Mouse (Mus musculus) limb, embryonic 14.5 days (tissue): ENCODE measurements at regions not wholly inside any gene's neighbourhood (a gene's known extent, or its start where the extent isn't known, plus 50 kb on each side); places are given as distances from the start of the nearest gene placed in this dataset.

Experiments
- ATAC-seq: fragments of 200-750 bp; cut with Nextera tagmentation; 2 replicates; pipeline ENCODE4 v1.8.0; 2017; ENCODE audit warnings: low read depth, moderate number of reproducible peaks, moderate TSS enrichment; ENCODE audit not compliant: low FRiP score
- DNase-seq: peaks from one replicate; pipeline ENCODE4 v3.0.0-alpha.2; 2015; ENCODE audit warnings: low spot score
- H3K27ac ChIP-seq: fragments of 300-500 bp; sonication (generic); replicated peaks from 2 replicates; pipeline ENCODE4 v1.5.1; 2014; ENCODE audit warnings: low read depth, mild to moderate bottlenecking, low read length, moderate library complexity, mixed read lengths
- H3K27me3 ChIP-seq: fragments of 300-500 bp; sonication (generic); 2 replicates; pipeline ENCODE4 v1.6.1; 2014; ENCODE audit warnings: low read length, mixed read lengths; ENCODE audit not compliant: control insufficient read depth, insufficient read depth
- H3K36me3 ChIP-seq: fragments of 300-500 bp; sonication (generic); 2 replicates; pipeline ENCODE4 v1.6.1; 2014; ENCODE audit warnings: mild to moderate bottlenecking, low read length, moderate library complexity, mixed read lengths; ENCODE audit not compliant: control insufficient read depth, insufficient read depth
- H3K4me1 ChIP-seq: fragments of 300-500 bp; sonication (generic); 2 replicates; pipeline ENCODE4 v1.6.1; 2014; ENCODE audit warnings: antibody characterized with exemption, low read length, mixed read lengths; ENCODE audit not compliant: control insufficient read depth, insufficient read depth
- H3K4me2 ChIP-seq: fragments of 300-500 bp; sonication (generic); replicated peaks from 2 replicates; pipeline ENCODE4 v1.6.1; 2014; ENCODE audit warnings: low read depth, mild to moderate bottlenecking, low read length, moderate library complexity; ENCODE audit not compliant: severe bottlenecking
- H3K4me3 ChIP-seq: fragments of 300-500 bp; sonication (generic); replicated peaks from 2 replicates; pipeline ENCODE4 v1.5.1; 2014; ENCODE audit warnings: low read length
- H3K9ac ChIP-seq: fragments of 300-500 bp; sonication (generic); 2 replicates; pipeline ENCODE4 v1.6.1; 2014; ENCODE audit warnings: mild to moderate bottlenecking, low read depth, low read length, moderate library complexity; ENCODE audit not compliant: severe bottlenecking
- H3K9me3 ChIP-seq: fragments of 300-500 bp; sonication (generic); 2 replicates; pipeline ENCODE4 v1.6.1; 2016; ENCODE audit warnings: low read length; ENCODE audit not compliant: control insufficient read depth
- POLR2A ChIP-seq: fragments of 200-500 bp; IDR thresholded peaks from 2 replicates; pipeline ENCODE4 v1.8.0; 2012; ENCODE audit warnings: inconsistent platforms, mild to moderate bottlenecking, moderate library complexity, borderline replicate concordance; ENCODE audit not compliant: insufficient read depth, insufficient read length; ENCODE audit errors: extremely low read depth
- WGBS: fragments of 180-500 bp; shearing (Covaris S2); extraction: QIAGEN DNeasy Blood & Tissue Kit; methylation state at CpG from one replicate; pipeline ENCODE4 v1.1.7; 2014; 5-methylcytosine and 5-hydroxymethylcytosine counted together

DNA sequence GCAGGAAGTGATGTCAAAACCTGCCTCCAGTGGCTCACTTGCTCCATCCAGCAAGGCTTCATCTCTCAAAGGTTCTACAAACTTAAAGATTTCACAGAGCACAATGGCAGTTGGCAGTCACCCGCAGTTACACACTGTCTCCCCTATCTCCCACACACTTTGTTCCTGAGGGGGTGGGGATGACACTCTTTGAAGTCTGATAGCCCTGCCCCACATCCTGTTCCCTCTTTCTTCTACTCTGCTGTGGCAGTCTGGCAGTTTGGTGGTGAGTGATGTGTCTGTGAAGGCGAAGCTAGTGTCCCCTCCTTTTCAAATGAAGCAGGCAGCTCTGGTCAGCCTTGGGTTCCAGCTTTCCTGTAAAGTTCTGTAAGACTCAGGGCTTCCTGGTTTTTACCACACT is 102.6 kb upstream of the Eci2 start:
- ATAC-seq (no peak), DNase-seq (no peak)
- H3K36me3 ChIP-seq, result no peaks in the 10 kb centered on the region
- H3K4me2 ChIP-seq, result no peak overlapping the region
- no peak for TF ChIP-seq POLR2A
- no peak overlapping the region for H3K9ac ChIP-seq
- H3K27ac ChIP-seq, result no peak overlapping the region
- H3K4me1 ChIP-seq, result no peaks in the 10 kb centered on the region
- WGBS, result 45% methylated on average over 2 of the region's 2 CpGs
- no peaks in the 10 kb centered on the region for H3K27me3 ChIP-seq
- no peak overlapping the region for H3K4me3 ChIP-seq
- H3K9me3 ChIP-seq, result no peaks in the 10 kb centered on the region

DNA sequence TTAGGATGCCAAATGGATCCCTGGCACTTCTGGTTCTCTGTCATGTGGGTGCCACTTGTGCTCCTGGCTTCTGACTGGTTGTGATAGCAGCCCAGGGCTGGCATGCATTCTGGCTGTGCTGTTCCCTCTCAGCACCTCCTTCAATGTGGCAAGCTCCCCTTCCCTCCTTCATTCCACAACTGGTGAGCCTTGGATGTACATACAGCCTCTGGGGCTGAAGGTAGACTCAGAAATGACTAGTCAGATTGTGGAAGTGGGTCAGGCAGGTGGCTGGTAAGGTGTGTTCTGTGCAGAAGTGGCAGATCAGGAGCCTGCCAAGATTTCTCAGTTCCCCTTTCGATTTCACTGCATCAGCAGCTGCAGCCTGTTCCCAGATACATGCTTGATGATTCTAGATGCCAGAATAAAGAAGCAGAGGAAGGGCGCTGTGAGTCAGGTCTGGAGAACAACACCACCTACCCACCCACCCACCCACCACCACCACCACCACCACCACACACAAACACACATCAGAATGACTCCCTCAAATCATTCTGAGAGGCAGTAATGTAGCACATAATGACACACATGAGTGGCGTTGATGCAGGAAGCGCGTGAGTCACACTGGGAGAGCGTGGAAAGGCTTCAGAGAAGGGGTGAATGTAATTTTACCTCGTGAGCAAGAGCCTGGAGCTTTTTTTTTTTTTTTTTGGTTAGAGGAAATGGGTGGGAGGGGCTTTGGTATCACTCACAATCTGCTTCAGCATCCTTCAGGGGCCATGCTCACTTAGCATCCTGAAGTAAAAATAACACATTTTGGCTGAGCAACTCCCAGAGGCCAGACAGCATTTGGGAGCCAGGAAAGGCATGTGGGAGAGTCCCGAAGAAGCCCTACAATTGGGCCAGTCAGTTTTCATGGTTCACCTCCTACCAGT is 104.6 kb upstream of the Eci2 start:
- H3K9me3 ChIP-seq, result no peaks in the 10 kb centered on the region
- no peaks in the 10 kb centered on the region for H3K27me3 ChIP-seq
- no peaks in the 10 kb centered on the region for H3K36me3 ChIP-seq
- no peaks in the 10 kb centered on the region for H3K4me1 ChIP-seq
- no peak overlapping the region for H3K9ac ChIP-seq
- no peak for TF ChIP-seq POLR2A
- 73% methylated on average over 8 of the region's 8 CpGs for WGBS
- DNase-seq (no peak), ATAC-seq (no peak)
- no peak overlapping the region for H3K27ac ChIP-seq
- no peak overlapping the region for H3K4me3 ChIP-seq
- no peak overlapping the region for H3K4me2 ChIP-seq

DNA sequence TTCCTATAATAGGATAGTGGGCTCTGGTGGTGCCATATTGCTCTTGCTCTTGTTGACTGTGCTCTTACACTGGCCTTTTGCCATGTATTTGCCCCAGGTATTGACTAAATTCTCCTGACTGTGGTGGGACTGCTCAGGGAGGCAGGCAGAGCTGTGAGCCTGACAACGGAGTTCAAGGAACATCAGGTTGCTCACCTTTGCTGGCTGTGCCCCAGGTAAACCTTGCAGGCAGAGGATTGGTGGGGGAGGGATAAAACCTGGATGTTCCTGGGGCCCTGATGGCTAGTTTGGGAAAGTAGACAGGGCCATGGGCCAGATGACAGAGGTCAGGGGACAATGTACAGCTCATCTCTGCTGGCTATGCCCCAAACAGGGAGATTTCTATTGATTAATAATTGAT is 124.7 kb upstream of the Eci2 start:
- no peaks in the 10 kb centered on the region for H3K9me3 ChIP-seq

DNA sequence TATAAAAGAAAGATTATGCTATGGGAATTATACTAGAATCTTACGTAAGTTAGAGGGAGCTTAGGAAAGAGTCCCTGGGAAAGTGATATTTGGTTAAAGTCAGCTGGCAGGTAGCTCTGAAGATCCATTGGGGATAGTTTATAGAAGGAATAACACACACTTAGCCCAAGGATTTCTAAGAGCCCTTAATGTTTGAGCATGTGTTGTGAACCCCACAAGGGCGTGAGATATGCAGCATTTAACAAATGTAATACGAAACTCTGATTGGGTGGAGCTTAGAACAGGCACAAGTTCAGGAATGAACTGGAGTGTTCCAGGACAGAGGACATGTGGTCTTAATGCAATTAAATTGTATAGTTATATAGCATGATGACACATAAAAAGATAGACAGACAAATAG is 132.6 kb upstream of the Eci2 start:
- Histone ChIP-seq H3K36me3 (no peaks in the 10 kb centered on the region), H3K9me3 (no peaks in the 10 kb centered on the region), H3K27me3 (no peaks in the 10 kb centered on the region), H3K9ac (no peak overlapping the region), H3K27ac (no peak overlapping the region), H3K4me3 (no peak overlapping the region), H3K4me2 (no peak overlapping the region), H3K4me1 (no peaks in the 10 kb centered on the region)
- 53% methylated on average over 3 of the region's 3 CpGs for WGBS
- ATAC-seq, result no peak; the same call in 1 of the 2 replicates
- no peak for DNase-seq
- no peak for TF ChIP-seq POLR2A

More for the DNA sequence above, 124.7 kb upstream of the Eci2 start:
- Histone ChIP-seq H3K4me3 (no peak overlapping the region), H3K36me3 (no peaks in the 10 kb centered on the region), H3K27ac (no peak overlapping the region), H3K4me2 (no peak overlapping the region), H3K27me3 (no peaks in the 10 kb centered on the region), H3K4me1 (no peaks in the 10 kb centered on the region), H3K9ac (no peak overlapping the region)
- no peak for TF ChIP-seq POLR2A
- ATAC-seq (no peak), DNase-seq (no peak)
- WGBS, result 83% methylated on average over 1 of the region's 1 CpGs

DNA sequence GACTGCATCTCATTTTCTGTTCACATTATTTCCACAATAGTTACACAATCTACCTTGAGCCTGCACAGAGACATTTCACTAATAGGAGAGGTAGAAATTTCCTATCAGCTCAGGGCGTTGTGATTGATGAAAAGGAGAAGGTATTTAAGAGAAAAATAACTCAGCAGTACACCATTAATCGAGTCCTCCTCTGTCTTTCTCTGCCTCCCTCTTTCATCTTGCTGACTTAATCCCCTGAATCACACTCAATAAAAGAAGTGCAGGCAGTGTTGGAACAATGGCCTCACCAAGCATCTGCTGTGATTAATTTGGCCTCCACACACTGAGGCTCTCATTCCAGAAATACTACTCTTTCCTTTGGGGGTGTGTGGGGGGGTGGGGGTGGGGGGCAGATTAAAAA is 133.9 kb upstream of the Eci2 start:
- Histone ChIP-seq H3K36me3 (no peaks in the 10 kb centered on the region), H3K4me1 (peaks cover 6% of the 10 kb centered on the region; the same call in 1 of the 2 replicates), H3K9me3 (no peaks in the 10 kb centered on the region), H3K27ac (no peak overlapping the region), H3K4me2 (no peak overlapping the region), H3K27me3 (no peaks in the 10 kb centered on the region), H3K4me3 (no peak overlapping the region), H3K9ac (no peak overlapping the region)
- WGBS, result 24% methylated on average over 2 of the region's 2 CpGs
- no peak for TF ChIP-seq POLR2A
- ATAC-seq (no peak), DNase-seq (no peak)
